Mouse (Mus musculus): ENCODE results near the gene Olfr1496.
"Not testable (repeated sequence)": the region's sequence is repeated elsewhere in the genome, so short reads cannot be mapped to it uniquely, and the experiment has no call there.

The Olfr1496 gene

GRCm38 (mm10) chr19:13777578-13777977 lies at the start of gene Olfr1496:
Gene Olfr1496 (plus strand): TSS chr19:13777878.
- no peak for DNase-seq

DNA sequence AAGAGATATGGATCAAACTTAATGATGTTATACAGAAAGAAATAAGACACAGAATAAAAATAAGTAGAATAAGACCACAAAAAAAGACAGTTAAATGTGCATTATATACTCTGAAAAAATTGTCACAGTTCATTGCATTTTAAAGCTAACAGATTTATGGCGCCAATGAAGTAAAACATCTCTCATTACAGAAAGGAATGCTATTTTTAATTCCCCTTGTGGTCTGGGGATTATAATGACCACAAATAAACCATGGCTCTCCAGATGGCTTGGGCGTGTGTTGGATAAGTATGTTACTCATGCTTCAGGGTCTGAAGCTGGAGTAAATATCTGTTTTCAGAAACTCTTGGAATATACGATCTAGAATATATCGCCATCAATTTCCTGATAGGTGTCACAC lies 38.2 kb upstream of the Olfr1496 start, which contains the start of gene Olfr1494:
TSS of gene Olfr1494 (plus strand) at position 301 of the 400 bp plus-strand sequence.
- no peak for DNase-seq

GRCm38 (mm10) chr19:13749366-13749765 lies 28.3 kb upstream of the Olfr1496 start:
- no peak for DNase-seq

- DNase-seq, result no peak
These were observed 13.4 kb upstream of the Olfr1496 start, which contains the start of gene Olfr1495 for GRCm38 (mm10) chr19:13764306-13764705. Gene Olfr1495 (plus strand): TSS chr19:13764606.

DNA sequence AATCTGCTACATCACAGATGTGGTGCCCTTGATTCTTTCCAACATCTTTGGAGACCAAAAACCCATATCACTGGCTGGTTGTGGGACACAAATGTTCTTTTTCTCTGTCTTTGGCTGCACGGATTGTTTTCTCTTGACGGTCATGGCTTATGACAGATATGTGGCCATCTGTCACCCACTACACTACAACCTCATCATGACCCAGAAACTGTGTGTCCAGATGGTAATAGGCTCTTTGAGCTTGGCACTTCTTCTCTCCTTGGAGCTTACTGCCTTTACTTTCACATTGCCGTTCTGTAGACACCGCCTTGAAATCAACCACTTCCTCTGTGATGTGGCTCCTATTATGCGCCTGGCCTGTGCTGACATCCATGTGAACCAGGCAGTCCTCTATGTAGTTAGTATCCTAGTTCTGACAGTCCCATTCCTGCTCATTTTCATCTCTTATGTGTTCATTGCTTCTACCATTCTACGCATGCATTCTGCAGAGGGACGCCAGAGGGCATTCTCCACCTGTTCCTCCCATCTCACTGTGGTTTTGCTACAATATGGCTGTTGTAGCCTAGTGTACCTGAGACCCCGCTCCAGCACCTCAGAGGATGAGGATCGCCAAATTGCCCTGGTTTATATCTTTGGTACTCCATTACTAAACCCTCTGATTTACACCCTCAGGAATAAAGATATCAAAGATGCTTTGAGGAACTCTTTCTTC lies 9.0 kb upstream of the Olfr1496 start:
- no peak for DNase-seq

- no peak for DNase-seq
These were observed 20.4 kb downstream of the Olfr1496 start, which contains the start of gene Olfr1497 for GRCm38 (mm10) chr19:13798102-13798501. Gene Olfr1497 (minus strand): TSS chr19:13798202.

DNA sequence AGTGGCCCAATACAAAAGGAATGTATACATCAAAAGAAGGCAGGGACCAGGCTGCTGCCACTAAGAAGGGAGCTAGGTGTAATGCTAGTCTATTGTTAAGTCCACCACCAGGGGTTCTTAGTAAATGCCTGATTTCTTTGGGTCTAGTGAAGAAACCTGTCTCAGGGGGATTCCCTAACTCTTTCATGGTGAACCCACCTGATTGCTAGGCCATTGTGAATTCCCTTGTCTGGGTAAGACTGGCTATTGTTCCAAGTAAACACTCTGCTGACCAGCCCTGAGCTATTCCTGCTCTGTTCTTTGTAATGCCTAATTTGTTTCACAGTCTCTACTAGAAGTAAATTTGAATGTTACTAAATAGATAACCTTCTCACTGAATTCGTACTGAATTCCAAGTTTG lies 27.8 kb downstream of the Olfr1496 start:
- DNase-seq, result not testable (repeated sequence)

DNA sequence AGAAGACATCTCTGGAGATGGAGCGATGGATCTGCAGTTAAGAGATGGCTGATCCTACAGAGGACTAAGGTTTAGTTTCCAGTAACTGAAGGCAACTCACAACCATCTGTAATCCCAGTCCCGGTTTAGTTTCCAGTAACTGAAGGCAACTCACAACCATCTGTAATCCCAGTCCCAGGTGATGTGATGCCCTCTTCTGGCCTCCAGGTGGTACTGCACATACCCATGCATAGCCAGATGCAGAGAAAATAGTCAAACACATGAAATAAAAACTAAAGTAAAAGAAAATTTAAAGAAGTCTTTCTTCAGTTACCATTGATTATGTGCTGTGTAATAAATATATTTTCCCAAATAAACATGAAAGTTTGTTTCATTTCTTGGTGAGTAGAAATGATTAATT lies 35.1 kb downstream of the Olfr1496 start:
- DNase-seq, result no peak

- no peak for DNase-seq
These were observed 41.1 kb downstream of the Olfr1496 start for GRCm38 (mm10) chr19:13818827-13819226.

GRCm38 (mm10) chr19:13819347-13819746 lies 41.7 kb downstream of the Olfr1496 start, which contains the start of gene Olfr1499:
Gene Olfr1499 (minus strand): TSS chr19:13819447.
- no peak for DNase-seq

DNA sequence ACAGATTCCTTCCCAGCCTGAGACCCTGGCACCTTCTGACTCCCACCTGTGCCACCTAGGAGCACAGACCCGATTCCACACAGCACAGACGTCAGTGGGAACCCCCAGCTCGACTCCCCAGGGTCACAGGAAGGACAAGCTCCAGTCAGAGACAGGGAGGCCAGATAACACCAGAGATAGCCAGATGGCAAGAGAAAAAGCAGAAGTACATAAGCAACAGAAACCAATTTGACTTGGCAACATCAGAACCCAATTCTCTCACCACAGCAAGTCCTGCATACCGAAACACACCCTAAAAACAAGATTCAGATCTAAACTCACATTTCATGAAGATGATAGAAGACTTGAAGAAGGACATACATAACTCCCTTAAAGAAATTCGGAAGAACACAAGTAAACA lies 43.2 kb downstream of the Olfr1496 start:
- DNase-seq, result no peak

DNA sequence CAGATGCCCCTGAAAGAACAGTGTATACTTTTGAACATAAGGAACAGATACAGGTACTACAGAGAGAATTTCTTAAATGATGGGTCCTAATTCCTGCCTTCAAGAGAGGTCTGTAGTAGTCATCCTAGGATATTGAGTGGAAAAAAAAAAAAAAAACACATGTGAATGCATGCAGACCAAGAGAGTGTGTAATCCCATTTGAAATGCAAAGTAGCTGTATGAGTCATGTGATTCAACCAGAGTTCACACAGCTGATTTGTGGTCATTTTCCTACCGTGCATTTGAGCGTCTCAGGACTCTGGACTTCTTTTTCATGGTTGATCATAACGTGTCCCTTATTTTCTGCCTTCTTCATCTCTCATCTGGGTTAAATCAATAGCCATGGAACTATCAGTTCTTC lies 50.8 kb downstream of the Olfr1496 start:
- DNase-seq, result no peak

DNA sequence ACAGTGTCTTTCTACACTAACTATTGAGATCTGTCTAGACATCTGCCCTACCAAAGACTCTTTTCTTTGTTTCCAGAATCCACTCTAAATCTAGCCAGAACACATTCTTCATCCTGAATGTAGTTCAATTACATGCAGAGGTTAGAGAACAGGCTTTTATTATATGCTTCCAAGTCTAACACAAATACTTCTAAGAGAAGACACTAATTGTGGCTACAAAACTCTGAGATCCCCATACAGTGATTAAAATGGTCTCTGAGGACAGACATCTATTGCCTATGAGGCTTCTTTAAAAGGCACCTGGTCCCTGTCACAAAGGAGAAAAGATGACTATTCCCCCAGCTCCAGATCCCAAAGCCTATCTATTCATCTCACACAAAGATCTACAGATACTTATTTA lies 52.7 kb downstream of the Olfr1496 start, which contains the start of gene Olfr1500:
TSS of gene Olfr1500 (minus strand) at position 101 of the 400 bp plus-strand sequence.
- no peak for DNase-seq

Measured in kidney, postnatal 25 days (tissue).